Mouse (Mus musculus) neutrophil, adult 65 days (primary cell): Measurements from ENCODE around the gene Psma2. TPM values are rescaled to one million over a fixed set of nuclear protein-coding genes. Genes with fewer than 3 reads are reported as not detected.

Source experiments
- total RNA-seq: library from RNA; stranded (reverse); gene quantifications from 2 replicates; pipeline ENCODE4 v1.2.4, GENCODE M21; 2023

The Psma2 gene
- 50.6 and 51.2 TPM in 2 replicates for total RNA-seq

DNA sequence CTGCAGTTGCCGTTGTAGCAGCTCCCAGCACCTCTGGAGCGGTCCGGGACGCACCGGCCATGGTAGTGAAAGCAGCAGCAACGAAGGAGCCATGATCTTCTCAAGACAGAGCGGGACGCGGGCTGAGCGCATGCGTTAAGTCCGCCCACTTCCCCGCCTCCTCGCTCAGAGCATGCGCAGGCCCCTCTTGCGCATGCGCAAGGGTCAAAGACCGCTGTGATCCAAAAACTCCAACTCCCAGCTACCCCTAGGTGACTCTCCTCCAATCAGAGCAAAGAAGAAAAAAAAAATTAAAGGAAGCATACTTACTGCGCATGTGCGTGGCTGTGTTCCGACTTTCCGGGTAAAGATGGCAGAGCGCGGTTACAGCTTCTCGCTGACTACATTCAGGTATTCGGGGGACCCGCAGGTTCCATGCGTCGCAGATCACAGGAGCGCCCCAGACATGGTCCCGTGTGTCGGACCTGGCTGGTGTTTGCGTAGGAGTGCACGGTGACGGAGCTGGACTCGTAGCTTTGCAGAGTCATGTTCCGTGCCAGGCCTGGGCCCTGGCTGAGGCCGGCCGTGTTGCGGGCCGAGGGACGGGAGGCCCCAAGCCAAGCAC lies at the start of gene Psma2, which contains the start of gene Mrpl32:
Gene Psma2, plus strand, starts transcription at position 315 of the 604 bp plus-strand sequence.
Gene Mrpl32, minus strand, starts transcription at position 240 of the 604 bp plus-strand sequence.

DNA sequence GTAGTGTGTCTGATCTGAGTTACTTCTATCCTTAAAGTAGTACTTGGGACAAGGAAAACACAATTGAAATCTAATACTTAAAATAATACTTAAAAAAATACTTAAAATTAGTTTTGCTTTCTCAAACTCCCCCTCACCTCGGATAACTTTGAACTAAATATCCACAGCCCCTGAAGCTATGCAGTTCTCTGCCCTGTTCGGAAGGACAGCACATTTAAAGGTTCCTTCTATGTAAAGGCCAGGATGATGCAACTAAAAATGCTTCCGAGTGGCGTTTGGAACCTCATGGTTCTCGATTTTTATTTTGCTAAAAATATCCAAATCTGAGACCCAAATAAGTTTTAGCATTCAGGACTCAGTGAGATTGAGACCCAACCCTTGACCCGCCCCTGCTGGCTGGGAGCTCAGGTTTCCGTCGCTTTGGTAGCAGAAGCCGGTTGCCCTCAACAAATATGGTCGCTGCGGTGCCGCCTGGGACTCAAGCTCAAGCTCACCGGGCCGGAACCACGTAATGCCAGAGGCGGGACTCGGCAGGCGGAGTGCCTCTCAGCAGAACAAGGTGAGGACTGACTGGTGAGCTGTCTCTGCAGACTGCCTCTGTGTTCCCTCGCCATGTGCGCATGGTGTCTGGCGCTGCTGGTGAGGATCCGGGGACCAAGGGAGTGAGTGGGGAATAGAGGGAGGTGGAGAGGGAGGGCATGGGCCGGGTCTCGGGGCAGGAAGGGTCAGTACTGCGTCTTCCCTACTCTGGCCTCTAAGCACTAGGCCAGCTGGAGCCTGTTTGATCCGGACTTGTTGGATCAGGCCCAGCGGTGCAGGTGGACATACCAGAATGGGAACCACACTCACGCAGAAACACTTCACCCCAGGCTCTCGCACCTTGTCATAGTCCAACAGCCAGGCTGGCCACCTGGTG lies 16.9 kb downstream of the Psma2 start, which contains the start of gene AW209491:
Gene AW209491, plus strand, starts transcription at position 429 of the 916 bp plus-strand sequence.

Other genes with a start within 250 kb of the Psma2 start
- gene Hecw1, start 90.0 kb upstream of the Psma2 start, total RNA-seq, result not detected in 2 replicates
- 19.1 and 26.4 TPM in 2 replicates for gene Mrpl32, start 75 bp upstream of the Psma2 start, total RNA-seq
- gene AW209491, start 16.9 kb downstream of the Psma2 start, total RNA-seq, result 2.9 and 4.0 TPM in 2 replicates